Mouse (Mus musculus) embryonic facial prominence, embryonic 14.5 days (tissue): ENCODE measurements at regions not wholly inside any gene's neighbourhood (a gene's known extent, or its start where the extent isn't known, plus 50 kb on each side); places are given as distances from the start of the nearest gene placed in this dataset.
A peak's percentile ranks its signal among the peaks of the same experiment; 100 is the strongest.
"Not testable (repeated sequence)": the region's sequence is repeated elsewhere in the genome, so short reads cannot be mapped to it uniquely, and the experiment has no call there.

Source experiments
- ATAC-seq: fragments of 200-750 bp; cut with Nextera tagmentation; 2 replicates; pipeline ENCODE4 v1.8.0; 2017; ENCODE audit warnings: low read depth, moderate number of reproducible peaks, moderate TSS enrichment
- DNase-seq: peaks from one replicate; pipeline ENCODE4 v3.0.0-alpha.2; 2015; ENCODE audit warnings: low spot score
- H3K27ac ChIP-seq: fragments of 300-500 bp; sonication (generic); replicated peaks from 2 replicates; pipeline ENCODE4 v1.5.1; 2014; ENCODE audit warnings: low read depth, mild to moderate bottlenecking, low read length, moderate library complexity
- H3K27me3 ChIP-seq: fragments of 300-500 bp; sonication (generic); replicated peaks from 2 replicates; pipeline ENCODE4 v1.6.1; 2014; ENCODE audit warnings: low read length; ENCODE audit not compliant: control insufficient read depth, insufficient read depth
- H3K36me3 ChIP-seq: fragments of 300-500 bp; sonication (generic); 2 replicates; pipeline ENCODE4 v1.6.1; 2014; ENCODE audit warnings: low read length, mixed read lengths; ENCODE audit not compliant: control insufficient read depth, insufficient read depth
- H3K4me1 ChIP-seq: fragments of 300-500 bp; sonication (generic); 2 replicates; pipeline ENCODE4 v1.6.1; 2014; ENCODE audit warnings: antibody characterized with exemption, low read length; ENCODE audit not compliant: control insufficient read depth, insufficient read depth
- H3K4me2 ChIP-seq: fragments of 300-500 bp; sonication (generic); 2 replicates; pipeline ENCODE4 v1.6.1; 2014; ENCODE audit warnings: low read depth, mild to moderate bottlenecking, low read length, moderate library complexity, mixed read lengths
- H3K4me3 ChIP-seq: fragments of 300-500 bp; sonication (generic); 2 replicates; pipeline ENCODE4 v1.5.1; 2014; ENCODE audit warnings: low read depth, mild to moderate bottlenecking, low read length
- H3K9ac ChIP-seq: fragments of 300-500 bp; sonication (generic); 2 replicates; pipeline ENCODE4 v1.6.1; 2014; ENCODE audit warnings: low read depth, mild to moderate bottlenecking, low read length, moderate library complexity, mixed read lengths
- H3K9me3 ChIP-seq: fragments of 300-500 bp; sonication (generic); 2 replicates; pipeline ENCODE4 v1.6.1; 2016; ENCODE audit warnings: low read length; ENCODE audit not compliant: control insufficient read depth
- WGBS: fragments of 180-500 bp; shearing (Covaris S2); extraction: QIAGEN DNeasy Blood & Tissue Kit; methylation state at CpG from one replicate; pipeline ENCODE4 v1.1.7; 2014; 5-methylcytosine and 5-hydroxymethylcytosine counted together

- Histone ChIP-seq H3K4me2 (no peak overlapping the region), H3K4me3 (no peak overlapping the region), H3K36me3 (no peaks in the 10 kb centered on the region), H3K9me3 (no peaks in the 10 kb centered on the region), H3K4me1 (no peaks in the 10 kb centered on the region), H3K9ac (no peak overlapping the region), H3K27ac (no peak overlapping the region), H3K27me3 (no peaks in the 10 kb centered on the region)
- 77% methylated on average over 1 of the region's 1 CpGs for WGBS
- no peak for DNase-seq
- ATAC-seq = no peak
These were observed 116.7 kb upstream of the Dnajc1 start for GRCm38 (mm10) chr2:18509317-18509716.

DNA sequence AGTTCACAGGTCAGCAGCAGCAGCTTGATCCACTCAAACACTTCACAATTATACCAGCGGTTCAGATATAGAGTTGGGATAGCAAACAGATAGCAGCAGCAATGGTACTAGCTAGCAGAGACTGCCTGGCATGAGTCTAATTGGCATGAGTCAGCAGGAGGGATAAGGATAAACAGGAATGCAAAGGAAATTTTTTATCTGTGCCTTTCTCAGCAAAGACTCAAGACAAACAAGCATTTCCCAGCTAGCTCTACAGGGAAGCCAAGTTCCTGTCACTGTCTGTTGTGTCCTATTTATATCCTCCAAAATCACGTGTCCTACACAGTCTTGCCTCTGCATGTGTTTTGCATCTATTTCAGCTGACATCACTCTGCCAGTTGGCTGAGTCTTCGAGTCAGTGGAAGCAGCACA, 80.7 kb upstream of the Dnajc1 start:
- no peak overlapping the region; the same call in 1 of the 2 replicates for H3K27ac ChIP-seq
- no peaks in the 10 kb centered on the region for H3K4me1 ChIP-seq
- peak; percentile 81 for DNase-seq
- 35% methylated on average over 3 of the region's 3 CpGs for WGBS
- no peaks in the 10 kb centered on the region for H3K27me3 ChIP-seq
- ATAC-seq = peak; percentile 75; the same call in 1 of the 2 replicates
- H3K4me3 ChIP-seq = no peak overlapping the region
- no peak overlapping the region for H3K9ac ChIP-seq
- 0 out of 2 replicates have a peak, but pooled peaks cover 2% of the 10 kb centered on the region for H3K9me3 ChIP-seq
- H3K36me3 ChIP-seq = no peaks in the 10 kb centered on the region
- H3K4me2 ChIP-seq = no peak overlapping the region

- H3K27me3 ChIP-seq = no peaks in the 10 kb centered on the region
- ATAC-seq = no peak
- H3K4me3 ChIP-seq = no peak overlapping the region
- no peak for DNase-seq
- peaks cover 3% of the 10 kb centered on the region; the same call in 1 of the 2 replicates for H3K9me3 ChIP-seq
- H3K4me2 ChIP-seq = no peak overlapping the region
- H3K9ac ChIP-seq = no peak overlapping the region
- no peaks in the 10 kb centered on the region for H3K36me3 ChIP-seq
- 100% methylated on average over 4 of the region's 4 CpGs for WGBS
- H3K4me1 ChIP-seq = no peaks in the 10 kb centered on the region
- H3K27ac ChIP-seq = no peak overlapping the region
These were observed 68.3 kb upstream of the Dnajc1 start for GRCm38 (mm10) chr2:18460901-18461300.

DNA sequence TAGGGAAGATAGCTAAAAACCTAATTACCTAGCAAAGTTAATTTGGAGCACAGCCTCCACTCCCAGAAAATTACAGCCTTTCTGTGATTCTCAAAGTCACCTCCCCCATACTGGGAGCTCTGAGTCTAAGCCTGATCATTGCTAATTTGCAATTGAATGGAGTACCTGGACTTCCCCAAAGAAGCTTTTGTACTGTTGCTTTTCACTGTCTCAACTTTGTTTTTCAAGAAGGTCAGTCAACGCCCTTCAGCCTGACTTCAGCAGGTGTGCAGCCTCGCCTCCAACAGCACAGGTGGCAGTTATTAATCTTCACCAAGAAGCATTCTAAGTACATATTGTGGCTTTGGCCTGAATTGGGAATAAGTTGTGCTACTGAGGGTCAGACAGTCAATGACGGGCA, 67.7 kb upstream of the Dnajc1 start:
- WGBS = 93% methylated on average over 3 of the region's 3 CpGs
- H3K4me3 ChIP-seq, H3K27me3 ChIP-seq, H3K9ac ChIP-seq, DNase-seq, H3K9me3 ChIP-seq, H3K36me3 ChIP-seq, ATAC-seq, H3K27ac ChIP-seq, H3K4me2 ChIP-seq, H3K4me1 ChIP-seq: not testable (repeated sequence)

- H3K4me1 ChIP-seq, H3K9ac ChIP-seq, ATAC-seq, H3K27me3 ChIP-seq, H3K4me3 ChIP-seq, H3K27ac ChIP-seq, DNase-seq, H3K9me3 ChIP-seq, H3K36me3 ChIP-seq: not testable (repeated sequence)
- H3K4me2 ChIP-seq = 0 out of 2 replicates have a peak overlapping the region, but pooled peaks have one; percentile 34
- 32% methylated on average over 2 of the region's 2 CpGs for WGBS
These were observed 60.8 kb upstream of the Dnajc1 start for GRCm38 (mm10) chr2:18453426-18453825.

DNA sequence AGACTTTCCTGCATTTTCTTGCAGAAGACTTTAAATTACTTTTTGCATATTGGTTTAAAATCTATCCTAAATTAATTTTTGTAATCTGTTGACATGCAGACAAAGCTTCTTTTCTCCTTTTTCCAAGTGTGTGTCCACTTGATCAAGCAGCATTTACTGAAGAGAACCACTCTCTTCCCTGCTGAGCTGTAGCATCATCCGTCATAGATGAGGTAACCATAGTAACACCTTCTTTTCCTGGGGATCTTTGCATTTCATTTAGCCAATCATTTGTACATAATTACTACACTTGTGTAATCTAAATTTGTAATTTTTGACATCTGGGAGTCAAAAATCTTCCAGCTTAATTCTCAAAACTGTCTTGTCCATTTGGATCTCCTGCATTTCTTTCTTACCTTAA, 53.2 kb upstream of the Dnajc1 start:
- no peak overlapping the region for H3K4me3 ChIP-seq
- H3K27ac ChIP-seq = no peak overlapping the region
- no peaks in the 10 kb centered on the region for H3K36me3 ChIP-seq
- no peak overlapping the region for H3K4me2 ChIP-seq
- peaks cover 6% of the 10 kb centered on the region; the same call in 1 of the 2 replicates for H3K4me1 ChIP-seq
- H3K27me3 ChIP-seq = no peaks in the 10 kb centered on the region
- H3K9me3 ChIP-seq = no peaks in the 10 kb centered on the region
- H3K9ac ChIP-seq = no peak overlapping the region
- ATAC-seq = no peak
- DNase-seq = no peak
- WGBS = 43% methylated on average over 1 of the region's 1 CpGs
